Comparison of ENCODE assay signal across 11 mouse cellular contexts in genomic region chr2:167941320-167941719, GRCm38 (mm10). TPM values are rescaled to one million over a fixed set of nuclear protein-coding genes. Genes with fewer than 3 reads are reported as not detected.
DNase-seq lines count a peak whose midpoint lies in the region; ATAC-seq and TF ChIP-seq lines count a peak whose summit lies in the region.
"Had no signal": no experiment of that assay in that cellular context is flagged by ENCODE, and none has a peak within 500 bp of the region (broad histone marks: within the 10 kb centered on the region; RNA-seq: fewer than 3 reads in every experiment).

No protein-coding gene starts in this region.

- WGBS in heart, embryonic 15.5 days = 73% methylated on average over 4 of the region's 4 CpGs
- WGBS in neural tube, embryonic 13.5 days = 42% methylated on average over 4 of the region's 4 CpGs
- WGBS in hindbrain, postnatal 0 days = 46% methylated on average over 4 of the region's 4 CpGs
- WGBS in stomach, embryonic 16.5 days = 65% methylated on average over 4 of the region's 4 CpGs

- peak overlapping the region; percentile 90 for H3K27ac ChIP-seq in heart, embryonic 15.5 days
- peak overlapping the region; percentile 81 for H3K27ac ChIP-seq in neural tube, embryonic 13.5 days (replicated peaks)
- peak overlapping the region; percentile 74; the same call in 1 of the 2 replicates for H3K27ac ChIP-seq in hindbrain, postnatal 0 days
- H3K27ac ChIP-seq in stomach, embryonic 16.5 days (ENCODE audit: low read length) = peak overlapping the region; percentile 84; the same call in 1 of the 2 replicates

- intact Hi-C loops in left cerebral cortex, postnatal 14 days (cut with DNase I) = no loop called here

- no peak overlapping the region for H3K4me3 ChIP-seq in heart, embryonic 15.5 days
- no peak overlapping the region for H3K4me3 ChIP-seq in neural tube, embryonic 13.5 days
- H3K4me3 ChIP-seq in hindbrain, postnatal 0 days (ENCODE audit: low read length) = no peak overlapping the region
- H3K4me3 ChIP-seq in stomach, embryonic 16.5 days (replicated peaks; ENCODE audit: low read length) = no peak overlapping the region

- peaks cover 71% of the 10 kb centered on the region for H3K4me1 ChIP-seq in heart, embryonic 15.5 days (replicated peaks)
- peaks cover 91% of the 10 kb centered on the region for H3K4me1 ChIP-seq in neural tube, embryonic 13.5 days (replicated peaks)
- H3K4me1 ChIP-seq in hindbrain, postnatal 0 days (ENCODE audit: insufficient read depth, low read length) = peaks cover 52% of the 10 kb centered on the region
- H3K4me1 ChIP-seq in stomach, embryonic 16.5 days (ENCODE audit: control insufficient read depth, insufficient read depth, low read length) = peaks cover 50% of the 10 kb centered on the region

- H3K36me3 ChIP-seq in heart, embryonic 15.5 days = no peaks in the 10 kb centered on the region
- H3K36me3 ChIP-seq in neural tube, embryonic 13.5 days = no peaks in the 10 kb centered on the region
- H3K36me3 ChIP-seq in hindbrain, postnatal 0 days (ENCODE audit: insufficient read depth, low read length) = no peaks in the 10 kb centered on the region
- no peaks in the 10 kb centered on the region for H3K36me3 ChIP-seq in stomach, embryonic 16.5 days (ENCODE audit: control insufficient read depth, insufficient read depth, low read length)

- ATAC-seq in heart, embryonic 15.5 days (replicated peaks; ENCODE audit: insufficient number of reproducible peaks, insufficient read depth, low FRiP score, low read depth) = no peak
- no peak for ATAC-seq in neural tube, embryonic 13.5 days (ENCODE audit: low read depth)
- ATAC-seq in hindbrain, postnatal 0 days = 0 out of 2 replicates have a peak, but pooled peaks have one; percentile 28
- no peak for ATAC-seq in stomach, embryonic 16.5 days (ENCODE audit: insufficient read depth, low FRiP score)
- ATAC-seq in cerebellum, adult (ENCODE audit: insufficient number of reproducible peaks, low FRiP score, low TSS enrichment) = no peak

- no peak for DNase-seq in heart, postnatal 4 days
- DNase-seq in neural tube, embryonic 10.5 days (ENCODE audit: extremely low spot score, low spot score) = no peak
- DNase-seq in hindbrain, postnatal 0 days (ENCODE audit: low spot score) = no peak
- DNase-seq in left cerebral cortex, postnatal 14 days (ENCODE audit: low spot score in 2 of 2) = no peak
- DNase-seq: gastrocnemius, postnatal 14 days; layer of hippocampus, postnatal 36 days; retina, postnatal 1 day had no signal

- H3K9me3 ChIP-seq in heart, embryonic 15.5 days (replicated peaks) = no peaks in the 10 kb centered on the region
- no peaks in the 10 kb centered on the region for H3K9me3 ChIP-seq in neural tube, embryonic 13.5 days
- H3K9me3 ChIP-seq in hindbrain, postnatal 0 days (ENCODE audit: low read length) = no peaks in the 10 kb centered on the region
- no peaks in the 10 kb centered on the region for H3K9me3 ChIP-seq in stomach, embryonic 16.5 days (replicated peaks; ENCODE audit: control insufficient read depth, low read length)

- peak; percentile 36 for TF ChIP-seq CTCF in hindbrain, postnatal 0 days (IDR thresholded peaks at IDR 0.05; ENCODE audit: low read depth)

- no peak overlapping the region for H3K9ac ChIP-seq in heart, embryonic 15.5 days
- peak overlapping the region; percentile 44; the same call in 1 of the 2 replicates for H3K9ac ChIP-seq in neural tube, embryonic 13.5 days
- no peak overlapping the region for H3K9ac ChIP-seq in hindbrain, postnatal 0 days (replicated peaks; ENCODE audit: low read length)
- peak overlapping the region; percentile 44; the same call in 1 of the 2 replicates for H3K9ac ChIP-seq in stomach, embryonic 16.5 days (ENCODE audit: low read length)

- no peak overlapping the region; the same call in 1 of the 2 replicates for H3K4me2 ChIP-seq in heart, embryonic 15.5 days
- H3K4me2 ChIP-seq in neural tube, embryonic 13.5 days = no peak overlapping the region
- H3K4me2 ChIP-seq in hindbrain, postnatal 0 days (ENCODE audit: low read depth, low read length) = 0 out of 2 replicates have a peak overlapping the region, but pooled peaks have one; percentile 34
- H3K4me2 ChIP-seq in stomach, embryonic 16.5 days (ENCODE audit: low read depth, low read length) = no peak overlapping the region

- H3K27me3 ChIP-seq in heart, embryonic 15.5 days = no peaks in the 10 kb centered on the region
- H3K27me3 ChIP-seq in neural tube, embryonic 13.5 days = no peaks in the 10 kb centered on the region
- no peaks in the 10 kb centered on the region for H3K27me3 ChIP-seq in hindbrain, postnatal 0 days (ENCODE audit: insufficient read depth, low read length)
- H3K27me3 ChIP-seq in stomach, embryonic 16.5 days (ENCODE audit: control insufficient read depth, insufficient read depth, low read length) = no peaks in the 10 kb centered on the region

RNA-seq across cellular contexts. Expression of gene Ptpn1, which starts 9.5 kb away (rescaled TPM):
- 44.8 and 45.1 TPM in 2 replicates for polyA plus RNA-seq in heart, embryonic 15.5 days (2015; fragmentation: Nextera tagmentation; extraction: Ambion mirVana)
- 10 to 100 TPM; 37.7 to 38.1 TPM for total RNA-seq in heart, postnatal 4 days (2021)
- polyA plus RNA-seq in neural tube, embryonic 13.5 days (2015; fragmentation: Nextera tagmentation; extraction: Ambion mirVana) = 110 and 113 TPM in 2 replicates
- 35.7 and 39.2 TPM in 2 replicates for total RNA-seq in hindbrain, postnatal 0 days (2014; rRNA removed)
- polyA plus RNA-seq in hindbrain, postnatal 0 days (2015; fragmentation: Nextera tagmentation; extraction: Ambion mirVana) = 60.0 and 60.1 TPM in 2 replicates
- polyA plus RNA-seq in stomach, embryonic 16.5 days (2015; fragmentation: Nextera tagmentation; extraction: Ambion mirVana) = 49.5 and 51.3 TPM in 2 replicates
- total RNA-seq in left cerebral cortex, postnatal 14 days (2021) = 10 to 100 TPM; 62.3 to 66.7 TPM

Comparison
In these comparisons a context has a peak if more than half of its experiments do, and no peak if none do; other contexts are left out.
1. H3K9ac ChIP-seq: peak in neural tube, embryonic 13.5 days (single experiment) and stomach, embryonic 16.5 days (single experiment); none in heart, embryonic 15.5 days (single experiment) and hindbrain, postnatal 0 days (single experiment).
2. Peak in every context shown above with its lines, with median percentiles within 50 percentile points of each other: H3K27ac ChIP-seq.